Mouse (Mus musculus) stomach, embryonic 16.5 days (tissue): ENCODE measurements at regions not wholly inside any gene's neighbourhood (a gene's known extent, or its start where the extent isn't known, plus 50 kb on each side); places are given as distances from the start of the nearest gene placed in this dataset.

Experiments used
- ATAC-seq: fragments of 200-750 bp; cut with Nextera tagmentation; 2 replicates; pipeline ENCODE4 v1.8.0; 2017; ENCODE audit warnings: moderate number of reproducible peaks, moderate TSS enrichment; ENCODE audit not compliant: insufficient read depth, low FRiP score
- H3K27ac ChIP-seq: fragments of 300-500 bp; sonication (generic); 2 replicates; pipeline ENCODE4 v1.5.1; 2014; ENCODE audit warnings: low read length
- H3K27me3 ChIP-seq: fragments of 300-500 bp; sonication (generic); 2 replicates; pipeline ENCODE4 v1.6.1; 2014; ENCODE audit warnings: low read length, control low read depth, mixed read lengths; ENCODE audit not compliant: control insufficient read depth, insufficient read depth
- H3K36me3 ChIP-seq: fragments of 300-500 bp; sonication (generic); 2 replicates; pipeline ENCODE4 v1.6.1; 2014; ENCODE audit warnings: low read length; ENCODE audit not compliant: control insufficient read depth, insufficient read depth
- H3K4me1 ChIP-seq: fragments of 300-500 bp; sonication (generic); 2 replicates; pipeline ENCODE4 v1.6.1; 2014; ENCODE audit warnings: low read length, control low read depth, mixed read lengths; ENCODE audit not compliant: control insufficient read depth, insufficient read depth
- H3K4me2 ChIP-seq: fragments of 300-500 bp; sonication (generic); 2 replicates; pipeline ENCODE4 v1.6.1; 2014; ENCODE audit warnings: low read depth, low read length, mixed read lengths
- H3K4me3 ChIP-seq: fragments of 300-500 bp; sonication (generic); replicated peaks from 2 replicates; pipeline ENCODE4 v1.5.1; 2014; ENCODE audit warnings: mild to moderate bottlenecking, low read length
- H3K9ac ChIP-seq: fragments of 300-500 bp; sonication (generic); 2 replicates; pipeline ENCODE4 v1.6.1; 2014; ENCODE audit warnings: low read length
- H3K9me3 ChIP-seq: fragments of 300-500 bp; sonication (generic); replicated peaks from 2 replicates; pipeline ENCODE4 v1.6.1; 2016; ENCODE audit warnings: low read length, control low read depth; ENCODE audit not compliant: control insufficient read depth
- WGBS: fragments of 180-500 bp; shearing (Covaris S2); extraction: QIAGEN DNeasy Blood & Tissue Kit; methylation state at CpG from one replicate; pipeline ENCODE4 v1.1.7; 2014; 5-methylcytosine and 5-hydroxymethylcytosine counted together

DNA sequence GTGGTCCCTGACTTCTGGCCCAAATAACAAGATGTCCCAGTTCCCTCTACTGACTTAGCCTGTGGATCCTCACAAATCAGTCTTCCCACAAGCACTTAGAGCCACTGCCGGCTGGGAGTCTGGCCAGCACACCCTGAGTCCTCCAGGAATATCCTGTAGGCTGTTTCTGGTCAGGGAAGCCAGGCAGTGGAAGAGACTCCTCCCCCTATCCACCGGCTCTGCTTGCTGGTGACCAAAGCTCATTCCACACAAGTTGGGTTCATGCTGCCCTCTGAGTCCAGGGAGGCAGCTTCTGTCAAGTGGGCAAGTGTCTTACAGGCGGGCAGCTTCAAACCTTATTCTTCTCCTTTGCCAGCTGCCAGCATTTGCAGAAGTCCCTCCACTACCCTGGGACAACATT is 252.1 kb downstream of the Ptpru start:
- Histone ChIP-seq H3K36me3 (no peaks in the 10 kb centered on the region), H3K27me3 (no peaks in the 10 kb centered on the region), H3K4me3 (no peak overlapping the region), H3K9me3 (no peaks in the 10 kb centered on the region), H3K27ac (no peak overlapping the region), H3K4me1 (no peaks in the 10 kb centered on the region), H3K4me2 (no peak overlapping the region), H3K9ac (no peak overlapping the region)
- WGBS = 57% methylated on average over 3 of the region's 3 CpGs
- no peak for ATAC-seq

DNA sequence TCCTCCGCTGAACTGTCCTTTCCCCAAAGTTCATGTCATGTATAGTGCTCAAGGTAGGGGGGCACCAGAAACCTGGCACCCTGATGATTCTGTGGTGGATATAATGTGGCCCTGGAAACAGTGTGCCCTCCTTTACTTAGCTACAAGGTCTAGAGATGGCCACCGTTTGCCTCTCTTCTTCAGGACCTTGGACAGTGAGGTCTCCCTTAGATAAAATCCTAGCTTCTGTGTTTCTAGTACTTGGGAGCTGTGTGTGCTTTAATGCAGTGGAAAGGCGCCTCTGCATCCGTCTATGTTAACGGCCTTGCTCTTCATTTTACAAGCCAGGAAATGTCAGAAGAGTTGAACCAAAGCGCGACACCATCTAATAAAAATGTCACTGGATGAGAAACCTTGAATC is 250.6 kb downstream of the Ptpru start:
- no peak for ATAC-seq
- no peaks in the 10 kb centered on the region for H3K9me3 ChIP-seq
- 53% methylated on average over 7 of the region's 7 CpGs for WGBS
- no peak overlapping the region for H3K4me3 ChIP-seq
- H3K9ac ChIP-seq = no peak overlapping the region
- no peak overlapping the region for H3K4me2 ChIP-seq
- no peaks in the 10 kb centered on the region for H3K36me3 ChIP-seq
- H3K27me3 ChIP-seq = no peaks in the 10 kb centered on the region
- no peak overlapping the region for H3K27ac ChIP-seq
- no peaks in the 10 kb centered on the region for H3K4me1 ChIP-seq

DNA sequence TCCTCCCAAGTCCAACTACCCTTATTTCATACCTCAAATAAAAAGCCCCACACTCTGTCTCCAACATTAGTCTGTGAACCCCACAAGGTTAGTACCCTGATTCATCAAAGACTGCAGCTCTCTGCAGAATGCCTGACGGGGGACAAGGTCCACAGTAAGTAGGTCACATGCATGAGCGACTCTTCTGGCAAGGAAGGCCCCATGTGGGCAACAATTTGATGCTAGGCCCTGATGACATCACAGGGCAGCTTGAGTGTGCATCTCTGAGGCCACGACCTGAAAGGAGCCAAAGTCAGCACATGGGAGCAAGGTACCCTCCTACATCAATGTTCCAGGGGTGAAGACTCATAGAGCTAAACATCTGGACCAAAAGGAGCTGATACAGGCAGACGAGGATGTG is 248.0 kb downstream of the Ptpru start:
- no peaks in the 10 kb centered on the region for H3K4me1 ChIP-seq
- no peak overlapping the region for H3K9ac ChIP-seq
- H3K36me3 ChIP-seq = no peaks in the 10 kb centered on the region
- H3K27ac ChIP-seq = no peak overlapping the region
- no peaks in the 10 kb centered on the region for H3K27me3 ChIP-seq
- no peaks in the 10 kb centered on the region for H3K9me3 ChIP-seq
- no peak for ATAC-seq
- no peak overlapping the region for H3K4me2 ChIP-seq
- 71% methylated on average over 4 of the region's 4 CpGs for WGBS
- H3K4me3 ChIP-seq = no peak overlapping the region

DNA sequence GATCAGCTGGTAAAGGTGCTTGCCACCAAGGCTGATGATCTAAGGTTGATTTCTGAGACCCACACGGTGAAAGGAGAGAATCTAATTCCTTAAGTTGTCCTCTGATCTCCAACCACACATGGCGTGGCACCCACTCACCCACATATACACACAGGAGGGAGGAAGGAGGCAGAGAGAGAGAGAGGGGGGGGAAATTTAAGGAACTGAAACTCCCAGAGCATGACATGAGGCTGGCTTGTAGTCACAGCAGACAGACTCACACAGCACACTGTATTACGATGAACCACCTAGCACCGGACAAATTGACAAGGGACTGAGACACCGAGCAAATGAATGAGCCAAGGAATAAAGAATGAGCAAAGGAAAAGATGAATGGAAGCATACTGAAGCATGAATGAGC is 246.6 kb downstream of the Ptpru start:
- Histone ChIP-seq H3K27ac (no peak overlapping the region), H3K9me3 (no peaks in the 10 kb centered on the region), H3K4me3 (no peak overlapping the region), H3K4me2 (no peak overlapping the region), H3K36me3 (no peaks in the 10 kb centered on the region), H3K9ac (no peak overlapping the region), H3K27me3 (no peaks in the 10 kb centered on the region), H3K4me1 (no peaks in the 10 kb centered on the region)
- no peak for ATAC-seq
- WGBS = 76% methylated on average over 5 of the region's 5 CpGs

DNA sequence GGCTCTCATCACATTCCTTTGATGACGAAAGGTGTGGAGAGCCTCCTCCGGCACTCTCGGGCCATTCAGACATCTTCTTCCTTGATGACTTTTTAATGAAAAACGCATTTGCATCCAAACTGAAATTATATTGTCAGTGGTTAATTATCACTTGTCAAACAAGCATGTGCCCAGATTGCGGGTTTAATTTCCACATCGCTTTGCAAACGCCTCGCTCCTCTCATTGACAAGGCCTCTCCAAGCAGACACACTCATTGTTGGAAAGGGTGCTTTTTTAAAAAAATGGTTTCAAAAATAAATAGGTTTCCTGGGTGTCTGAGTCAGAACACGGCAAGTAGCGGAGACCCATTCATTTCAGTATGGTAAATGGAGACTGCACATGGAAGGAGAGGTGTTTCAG is 240.1 kb downstream of the Ptpru start:
- Histone ChIP-seq H3K4me2 (no peak overlapping the region), H3K9me3 (no peaks in the 10 kb centered on the region), H3K4me3 (no peak overlapping the region), H3K36me3 (no peaks in the 10 kb centered on the region), H3K9ac (no peak overlapping the region), H3K27me3 (no peaks in the 10 kb centered on the region), H3K4me1 (no peaks in the 10 kb centered on the region), H3K27ac (no peak overlapping the region)
- ATAC-seq = no peak
- 87% methylated on average over 10 of the region's 10 CpGs for WGBS

DNA sequence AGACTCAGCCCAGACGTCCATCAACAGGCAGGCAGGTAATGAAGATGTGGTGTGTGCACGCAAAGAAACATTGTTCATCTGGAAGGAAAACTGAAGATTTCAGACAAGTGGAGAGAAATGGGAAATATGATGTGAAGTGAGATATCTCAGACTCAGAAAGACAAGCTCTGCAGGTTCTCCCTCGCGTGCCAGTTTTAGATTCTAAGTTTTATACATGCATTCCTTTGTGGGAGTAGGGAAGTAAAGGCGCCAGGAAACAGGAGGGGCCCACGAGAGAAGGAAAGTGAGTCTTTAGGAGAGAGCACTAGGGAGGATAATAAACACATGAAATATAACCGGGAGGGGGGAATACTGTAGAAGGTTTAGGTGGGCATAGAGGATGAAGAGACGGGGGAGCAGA is 223.7 kb downstream of the Ptpru start:
- ATAC-seq = no peak
- no peak overlapping the region for H3K4me2 ChIP-seq
- no peak overlapping the region for H3K9ac ChIP-seq
- H3K36me3 ChIP-seq = no peaks in the 10 kb centered on the region
- WGBS = 58% methylated on average over 8 of the region's 8 CpGs
- no peak overlapping the region for H3K27ac ChIP-seq
- 0 out of 2 replicates have a peak, but pooled peaks cover 3% of the 10 kb centered on the region for H3K9me3 ChIP-seq
- H3K4me3 ChIP-seq = no peak overlapping the region
- no peaks in the 10 kb centered on the region for H3K4me1 ChIP-seq
- H3K27me3 ChIP-seq = no peaks in the 10 kb centered on the region

DNA sequence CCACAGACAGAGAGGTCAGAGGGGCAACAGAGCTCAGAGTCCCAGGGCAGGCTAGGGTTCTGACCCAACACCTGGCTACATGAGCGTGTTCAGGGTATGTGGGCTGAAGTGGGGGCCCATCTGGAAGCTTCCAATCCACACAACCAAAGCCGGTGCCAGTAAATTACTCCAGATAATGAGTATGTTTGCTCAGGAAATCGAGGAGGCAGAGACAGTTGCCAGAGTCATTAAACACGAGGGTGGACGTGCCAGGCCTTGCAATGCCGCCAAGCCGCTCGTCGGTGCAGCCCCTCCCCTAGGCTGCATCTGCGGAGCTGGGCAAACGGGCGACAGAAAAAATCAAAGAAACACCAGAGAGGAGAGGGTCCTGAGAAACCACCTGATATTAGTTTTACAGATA is 222.5 kb downstream of the Ptpru start:
- Histone ChIP-seq H3K4me1 (no peaks in the 10 kb centered on the region), H3K4me3 (no peak overlapping the region), H3K9me3 (0 out of 2 replicates have a peak, but pooled peaks cover 3% of the 10 kb centered on the region), H3K4me2 (no peak overlapping the region), H3K27me3 (no peaks in the 10 kb centered on the region), H3K36me3 (no peaks in the 10 kb centered on the region), H3K27ac (no peak overlapping the region), H3K9ac (no peak overlapping the region)
- 54% methylated on average over 12 of the region's 12 CpGs for WGBS
- no peak for ATAC-seq

DNA sequence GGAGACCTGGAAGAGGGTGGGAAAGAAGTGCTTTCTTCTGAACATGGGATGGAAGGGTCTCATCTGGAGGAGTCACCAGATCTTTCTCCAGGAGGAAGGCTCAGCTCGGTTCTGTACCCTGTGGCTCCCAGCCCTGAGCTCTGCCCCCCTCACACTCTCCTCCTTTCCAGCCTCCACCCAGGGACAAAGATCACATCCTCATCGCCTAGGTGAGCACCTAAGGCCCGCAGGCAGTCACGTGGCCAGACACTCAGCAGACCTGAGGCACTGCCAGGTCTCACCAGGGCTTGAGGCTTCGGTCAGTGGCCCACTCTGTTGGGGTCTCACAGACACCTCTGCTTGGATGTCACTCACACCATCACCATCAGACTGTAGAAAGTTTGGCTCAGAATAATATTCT is 200.0 kb downstream of the Ptpru start:
- no peaks in the 10 kb centered on the region for H3K36me3 ChIP-seq
- H3K4me3 ChIP-seq = no peak overlapping the region
- H3K27ac ChIP-seq = no peak overlapping the region
- H3K27me3 ChIP-seq = no peaks in the 10 kb centered on the region
- H3K4me2 ChIP-seq = no peak overlapping the region
- no peaks in the 10 kb centered on the region for H3K9me3 ChIP-seq
- peak; percentile 61 for ATAC-seq
- H3K9ac ChIP-seq = no peak overlapping the region
- H3K4me1 ChIP-seq = no peaks in the 10 kb centered on the region
- WGBS = 62% methylated on average over 5 of the region's 5 CpGs

DNA sequence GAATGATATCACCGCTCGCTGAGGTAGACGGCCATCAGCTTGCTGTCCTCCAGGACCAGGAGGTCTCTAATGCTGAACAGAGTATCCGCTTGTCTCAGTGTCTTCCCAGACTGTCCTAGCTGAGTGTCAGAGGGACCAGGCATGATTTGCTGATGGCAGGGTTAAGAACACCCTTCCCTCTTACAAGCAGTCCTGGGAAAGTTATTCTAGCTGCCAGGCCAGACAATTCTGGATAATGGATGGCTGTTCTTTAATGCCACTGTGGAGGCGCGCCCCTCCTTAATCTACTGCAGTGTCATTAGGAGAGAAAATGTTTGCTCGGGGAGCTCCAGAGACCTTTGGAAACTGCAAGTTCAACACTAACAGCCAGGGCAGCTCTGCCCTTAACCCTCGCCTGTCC is 182.1 kb downstream of the Ptpru start:
- Histone ChIP-seq H3K27me3 (no peaks in the 10 kb centered on the region), H3K36me3 (no peaks in the 10 kb centered on the region), H3K4me1 (no peaks in the 10 kb centered on the region), H3K9ac (no peak overlapping the region), H3K4me2 (no peak overlapping the region), H3K27ac (no peak overlapping the region), H3K9me3 (no peaks in the 10 kb centered on the region), H3K4me3 (no peak overlapping the region)
- ATAC-seq = no peak
- 17% methylated on average over 8 of the region's 8 CpGs for WGBS

DNA sequence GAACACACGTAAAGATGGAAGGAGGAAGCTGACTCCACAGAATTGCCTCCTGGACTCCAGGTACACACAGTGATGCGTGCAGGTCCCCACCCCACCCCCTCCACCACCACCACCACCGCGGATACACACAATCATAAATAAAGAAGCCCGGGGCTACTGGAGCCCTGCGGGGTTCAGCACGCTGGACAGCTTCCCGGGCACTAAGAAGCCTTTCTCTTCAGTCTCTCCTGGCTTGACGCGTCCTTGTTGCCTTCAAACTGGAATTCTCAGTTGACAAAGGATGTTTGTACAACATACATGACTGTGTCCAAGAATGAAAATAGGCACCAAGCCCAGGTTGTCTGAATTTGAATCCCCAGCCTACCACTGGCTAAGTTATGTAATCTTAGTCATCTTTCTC is 180.2 kb downstream of the Ptpru start:
- Histone ChIP-seq H3K4me2 (no peak overlapping the region), H3K9ac (no peak overlapping the region), H3K9me3 (no peaks in the 10 kb centered on the region), H3K4me3 (no peak overlapping the region), H3K4me1 (no peaks in the 10 kb centered on the region), H3K36me3 (no peaks in the 10 kb centered on the region), H3K27me3 (no peaks in the 10 kb centered on the region), H3K27ac (no peak overlapping the region)
- WGBS = 15% methylated on average over 10 of the region's 10 CpGs
- ATAC-seq = no peak
